Mouse (Mus musculus) heart, adult 8-10 months (tissue): ENCODE measurements at regions not wholly inside any gene's neighbourhood (a gene's known extent, or its start where the extent isn't known, plus 50 kb on each side); places are given as distances from the start of the nearest gene placed in this dataset.

Source experiments
- DNase-seq: peaks from one replicate; pipeline ENCODE4 v3.0.0; 2022; ENCODE audit warnings: low spot score

GRCm38 (mm10) chr12:29122931-29123330 lies 371.3 kb downstream of the Eipr1 start:
- DNase-seq, result no peak

GRCm38 (mm10) chr12:29124079-29124668 lies 372.6 kb downstream of the Eipr1 start:
- DNase-seq, result no peak

GRCm38 (mm10) chr12:29128844-29129243 lies 377.2 kb downstream of the Eipr1 start:
- no peak for DNase-seq

- no peak for DNase-seq
These were observed 377.7 kb downstream of the Eipr1 start for GRCm38 (mm10) chr12:29129331-29129730.

- DNase-seq, result no peak
These were observed 382.7 kb downstream of the Eipr1 start for GRCm38 (mm10) chr12:29134326-29134725.

- DNase-seq, result peak; percentile 40
These were observed 385.3 kb downstream of the Eipr1 start for GRCm38 (mm10) chr12:29136850-29137268.

- no peak for DNase-seq
These were observed 385.9 kb downstream of the Eipr1 start for GRCm38 (mm10) chr12:29137455-29137854.

GRCm38 (mm10) chr12:29140576-29140975 lies 387.6 kb upstream of the Myt1l start:
- DNase-seq, result no peak

GRCm38 (mm10) chr12:29141132-29141531 lies 387.1 kb upstream of the Myt1l start:
- no peak for DNase-seq

- no peak for DNase-seq
These were observed 386.3 kb upstream of the Myt1l start for GRCm38 (mm10) chr12:29141855-29142254.

- DNase-seq, result no peak
These were observed 384.9 kb upstream of the Myt1l start for GRCm38 (mm10) chr12:29143297-29143696.

- no peak for DNase-seq
These were observed 367.3 kb upstream of the Myt1l start for GRCm38 (mm10) chr12:29160920-29161319.

GRCm38 (mm10) chr12:29161546-29161945 lies 366.6 kb upstream of the Myt1l start:
- no peak for DNase-seq

- no peak for DNase-seq
These were observed 363.5 kb upstream of the Myt1l start for GRCm38 (mm10) chr12:29164701-29165100.

- no peak for DNase-seq
These were observed 361.9 kb upstream of the Myt1l start for GRCm38 (mm10) chr12:29166316-29166715.

- no peak for DNase-seq
These were observed 360.3 kb upstream of the Myt1l start for GRCm38 (mm10) chr12:29167922-29168321.

- DNase-seq, result no peak
These were observed 352.3 kb upstream of the Myt1l start for GRCm38 (mm10) chr12:29175698-29176440.

GRCm38 (mm10) chr12:29177145-29177544 lies 351.0 kb upstream of the Myt1l start:
- DNase-seq, result no peak

- DNase-seq, result no peak
These were observed 349.9 kb upstream of the Myt1l start for GRCm38 (mm10) chr12:29178168-29178895.

- DNase-seq, result no peak
These were observed 348.8 kb upstream of the Myt1l start for GRCm38 (mm10) chr12:29179405-29179804.

- DNase-seq, result no peak
These were observed 347.6 kb upstream of the Myt1l start for GRCm38 (mm10) chr12:29180576-29180975.

- DNase-seq, result no peak
These were observed 340.6 kb upstream of the Myt1l start for GRCm38 (mm10) chr12:29187619-29188018.

- no peak for DNase-seq
These were observed 335.8 kb upstream of the Myt1l start for GRCm38 (mm10) chr12:29192391-29192790.
